Mouse (Mus musculus) hematopoietic stem cell, adult 5-6 weeks (primary cell): ENCODE data around the gene Txndc5. TPM values are rescaled to one million over a fixed set of nuclear protein-coding genes. Genes with fewer than 3 reads are reported as not detected.

ENCODE experiments used
- ATAC-seq, 2 experiments: fragments of 125-278 bp in 1 of 2; replicated peaks in 1 of 2; 2 replicates each; pipeline ENCODE4 v1.8.0; 2016 to 2017; ENCODE audit warnings: inconsistent platforms in 2 of 2, mild to moderate bottlenecking in 2 of 2, moderate number of reproducible peaks in 2 of 2, low read depth in 1 of 2, moderate TSS enrichment in 1 of 2; ENCODE audit not compliant: low FRiP score in 2 of 2, poor library complexity in 2 of 2, severe bottlenecking in 2 of 2, insufficient read depth in 1 of 2, low TSS enrichment in 1 of 2
- total RNA-seq: library from RNA; stranded (forward); fragments of 172-1452, 232-1000 nt; gene quantifications from 2 replicates; pipeline ENCODE4 v1.2.3, GENCODE M21; 2017

Gene Txndc5
- 28.0 and 44.1 TPM in 2 replicates for total RNA-seq

DNA sequence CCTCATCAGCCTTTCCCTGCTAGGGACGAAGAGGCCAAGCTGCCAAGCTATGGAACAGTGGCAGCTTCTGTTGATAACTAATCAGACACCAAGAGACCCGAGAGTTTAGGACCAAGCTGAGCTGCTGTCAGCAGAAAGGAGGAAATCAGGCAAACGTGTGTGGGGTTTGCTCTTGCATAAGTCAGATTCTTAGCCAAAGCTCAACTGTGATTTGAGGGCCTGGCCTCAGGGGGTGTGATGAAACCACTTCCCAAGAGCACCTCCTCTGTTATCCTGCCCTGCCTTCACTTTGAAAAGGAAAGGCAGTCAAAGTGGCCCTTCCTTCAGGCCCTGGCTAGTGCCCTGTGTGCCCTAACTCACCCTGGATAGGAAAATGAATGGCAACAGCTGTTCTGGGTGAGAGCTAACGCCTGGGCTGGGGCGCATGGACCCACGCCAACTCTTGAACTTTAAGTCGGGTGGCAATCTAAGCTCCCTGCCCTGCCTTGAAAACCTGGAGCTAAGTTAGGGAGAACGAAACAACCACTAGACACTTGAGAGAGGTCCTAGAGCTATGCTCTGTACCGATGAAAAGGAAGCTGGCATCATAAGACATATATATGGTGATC, at the start of gene Txndc5:
Gene Txndc5 (minus strand): TSS at position 138 of the 608 bp plus-strand sequence.
- ATAC-seq, result peak; percentile 14 to 46; a peak in 3 of 4 replicates

DNA sequence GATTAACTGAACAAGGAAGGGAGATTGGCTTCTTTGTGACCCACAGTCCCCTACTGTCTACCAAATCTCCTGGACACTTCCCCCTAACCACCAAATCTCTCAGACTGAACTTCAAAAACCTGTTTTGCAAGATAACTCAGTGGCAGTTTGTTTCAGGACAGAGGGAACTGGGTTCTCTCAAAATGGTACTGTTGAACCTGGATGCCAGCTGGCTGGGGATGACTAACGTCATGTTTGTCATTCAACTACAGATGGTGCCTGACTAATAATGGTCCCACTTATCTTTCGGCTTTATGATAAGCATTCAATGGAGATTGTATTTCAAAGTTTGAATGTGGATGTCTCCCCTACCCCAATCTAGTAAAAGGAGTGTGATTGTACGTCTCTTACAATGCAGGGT, 46.0 kb upstream of the Txndc5 start:
- no peak for ATAC-seq

DNA sequence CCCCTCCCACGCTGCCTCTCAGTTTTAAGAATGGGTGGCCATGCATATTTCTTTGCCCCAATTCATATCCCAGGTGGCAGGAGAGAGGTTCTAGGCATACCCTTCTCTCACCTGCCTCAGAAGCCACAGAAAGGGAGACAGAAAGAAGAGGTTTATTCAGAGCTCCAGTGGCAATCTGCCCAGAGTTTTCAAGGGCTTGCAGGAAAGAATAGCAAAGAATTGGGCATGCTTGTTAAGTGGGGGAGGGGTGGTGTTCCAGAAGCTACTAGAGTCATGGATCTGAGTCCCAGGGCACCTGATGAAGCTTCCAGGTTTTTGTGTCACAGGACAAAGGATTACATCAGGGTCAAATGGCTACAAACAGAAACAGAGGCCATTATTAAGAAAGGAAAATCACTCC, 44.7 kb upstream of the Txndc5 start:
- no peak for ATAC-seq

DNA sequence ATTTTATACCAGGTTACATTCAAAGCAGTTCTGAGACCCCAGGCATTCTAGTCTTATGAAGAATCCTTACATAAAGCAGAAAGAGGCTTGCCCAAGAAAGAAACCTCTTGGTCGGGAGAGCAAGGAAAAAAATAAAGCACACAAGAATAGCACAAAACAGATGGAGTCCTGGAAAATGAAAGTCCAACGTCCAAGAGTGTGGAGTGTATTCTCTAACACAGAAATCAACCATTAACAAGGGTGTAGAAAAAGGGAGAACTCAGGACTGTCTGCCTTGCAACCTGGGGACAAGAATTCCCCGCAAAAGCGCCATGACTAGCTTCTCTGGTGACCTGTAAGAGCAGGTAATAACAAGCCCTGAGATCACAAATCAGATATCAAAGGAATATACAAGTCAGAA, 36.6 kb upstream of the Txndc5 start:
- no peak for ATAC-seq

DNA sequence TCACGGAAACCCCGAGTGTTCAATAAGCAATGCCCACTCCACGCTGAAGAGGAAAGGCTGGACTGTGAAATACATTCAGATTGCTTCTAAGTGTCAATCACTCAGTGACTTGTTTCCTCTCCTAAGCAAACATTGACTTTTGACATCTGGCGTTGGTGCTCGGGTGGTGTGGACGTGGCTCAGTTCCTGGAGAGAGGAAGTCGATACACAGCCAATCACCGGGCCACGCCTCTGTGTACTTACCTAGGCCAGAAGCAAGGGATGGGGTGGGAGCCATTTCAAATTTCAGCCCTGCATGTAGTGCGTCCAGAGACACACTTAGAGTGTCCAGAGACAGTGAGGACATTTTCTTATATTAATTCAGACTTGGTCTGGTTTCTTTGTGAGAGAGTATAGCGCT, 26.0 kb upstream of the Txndc5 start:
- ATAC-seq, result no peak

DNA sequence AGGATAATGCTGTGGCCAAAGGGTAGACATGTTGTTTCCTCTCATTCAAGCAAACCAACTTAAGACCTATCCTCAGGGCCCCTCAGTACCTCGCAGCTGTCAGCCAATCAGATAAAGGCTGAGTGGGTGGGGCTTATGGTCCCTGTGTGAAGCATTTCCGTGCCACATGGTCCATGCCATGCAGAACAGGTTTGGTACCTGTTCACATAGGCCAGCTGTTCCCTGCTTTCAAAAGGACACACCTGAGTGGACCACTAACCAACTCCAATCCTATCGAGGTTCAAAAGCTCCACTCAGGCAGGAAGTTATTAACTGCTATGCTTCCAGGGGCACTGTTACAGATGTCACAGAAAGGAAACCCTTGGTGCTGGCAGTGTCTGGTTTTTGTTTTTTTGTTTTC, 25.6 kb upstream of the Txndc5 start:
- ATAC-seq, result no peak

DNA sequence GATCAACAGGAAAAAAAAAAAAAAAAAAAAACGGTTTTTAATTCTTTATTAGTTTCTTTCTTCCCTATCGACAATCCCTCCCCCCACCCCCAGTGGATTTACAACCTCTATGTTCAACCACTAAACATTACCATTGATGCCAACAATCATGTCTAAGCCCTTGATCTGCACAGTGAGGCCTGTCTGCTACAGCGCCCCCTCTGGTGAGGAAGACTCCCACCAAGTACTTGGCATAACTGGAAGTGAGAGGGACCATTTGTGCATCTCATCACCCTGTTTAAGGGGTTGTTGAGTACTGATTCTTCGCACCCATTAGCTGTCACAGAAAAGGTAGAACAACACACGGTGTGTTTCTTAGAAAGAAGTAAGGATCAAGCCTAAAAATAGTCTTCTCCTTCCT, 20.1 kb upstream of the Txndc5 start:
- ATAC-seq, result no peak

DNA sequence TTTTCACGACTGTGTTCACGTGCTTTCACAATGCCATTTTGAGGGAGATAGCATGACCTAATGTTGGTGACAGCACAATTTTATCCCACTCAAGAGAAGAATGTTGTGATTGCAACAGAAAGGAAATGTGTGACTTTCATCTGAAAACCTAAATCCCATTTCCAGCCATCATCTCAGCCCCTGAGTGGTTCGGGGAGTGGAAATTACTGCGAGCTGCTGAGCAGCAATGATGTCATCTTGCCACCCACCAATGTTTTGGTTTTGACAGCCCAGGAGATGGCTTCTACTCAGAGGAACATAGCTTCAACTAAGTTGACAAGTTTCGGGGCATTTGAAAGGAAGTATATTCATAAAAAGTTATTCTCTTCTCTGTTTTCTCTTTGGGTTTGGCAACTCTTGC, 19.1 kb upstream of the Txndc5 start:
- no peak for ATAC-seq

DNA sequence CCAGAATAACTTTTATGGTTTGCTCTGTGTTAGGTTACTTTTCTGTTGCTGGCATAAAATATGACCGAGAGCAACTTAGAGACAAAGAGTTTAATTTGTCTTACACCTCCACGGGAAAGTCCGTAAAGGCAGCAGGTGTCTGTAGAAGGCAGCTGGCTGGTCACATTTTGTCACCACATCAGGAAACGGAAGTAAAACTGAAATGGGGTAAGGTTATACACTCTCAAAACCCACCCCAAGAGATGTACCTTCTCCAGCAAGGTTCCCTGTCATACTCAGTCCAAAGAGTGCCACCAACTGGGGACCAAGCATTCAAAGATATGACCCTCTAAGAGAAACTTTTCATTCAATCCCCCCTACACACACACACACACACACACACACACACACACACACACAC, 18.1 kb upstream of the Txndc5 start:
- ATAC-seq, result no peak

DNA sequence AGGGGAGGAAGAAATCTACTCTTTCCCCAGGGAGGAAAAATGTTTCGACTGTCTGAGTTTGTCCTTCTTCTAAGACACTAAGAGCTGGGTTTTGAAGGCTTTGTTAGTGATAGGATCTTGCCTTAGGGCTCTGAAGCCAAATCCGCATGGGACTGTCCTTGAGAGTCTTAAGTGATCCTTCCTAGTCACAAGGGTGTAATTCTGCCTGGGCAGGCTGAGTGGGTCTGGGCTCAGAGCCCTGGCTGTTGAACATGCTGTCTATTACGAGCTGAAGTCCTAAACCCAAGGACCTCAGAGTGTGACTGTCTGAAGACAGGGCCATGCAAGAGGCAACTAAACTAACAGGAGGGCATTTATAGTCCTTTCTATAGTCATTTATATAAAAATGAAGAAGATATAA, 16.8 kb upstream of the Txndc5 start:
- ATAC-seq, result no peak

DNA sequence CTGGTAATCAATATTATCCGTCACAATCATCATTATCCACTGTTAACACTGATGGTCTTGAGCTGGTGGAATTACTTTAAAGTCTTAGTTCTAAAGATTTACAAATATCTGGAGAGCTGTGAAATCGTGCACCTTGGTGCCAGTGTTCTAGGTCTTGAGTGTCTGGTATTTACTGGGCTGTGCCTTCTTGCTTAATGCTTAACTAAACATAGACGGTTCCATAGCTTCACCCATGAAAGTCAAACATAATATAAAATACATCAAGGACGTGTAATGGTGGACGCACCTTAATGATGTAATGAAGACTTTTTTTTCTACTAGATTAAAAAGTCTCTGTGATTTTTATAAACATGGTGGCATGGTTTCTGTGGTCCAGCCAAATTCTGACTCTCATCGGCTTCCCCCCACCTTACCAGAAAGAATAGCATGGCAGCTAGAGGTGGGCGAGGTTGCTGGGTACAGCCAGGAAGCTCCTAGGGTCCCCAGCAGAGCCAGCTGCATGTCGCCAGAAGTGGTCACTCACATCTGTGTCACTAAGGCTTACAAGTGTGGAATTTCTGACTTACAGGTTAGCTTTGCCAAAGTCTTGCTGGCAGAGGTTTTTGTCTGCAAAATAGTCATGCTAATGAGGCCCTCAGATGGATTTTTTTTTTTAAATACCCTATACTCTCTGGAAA, 16.3 kb upstream of the Txndc5 start:
- ATAC-seq, result no peak

DNA sequence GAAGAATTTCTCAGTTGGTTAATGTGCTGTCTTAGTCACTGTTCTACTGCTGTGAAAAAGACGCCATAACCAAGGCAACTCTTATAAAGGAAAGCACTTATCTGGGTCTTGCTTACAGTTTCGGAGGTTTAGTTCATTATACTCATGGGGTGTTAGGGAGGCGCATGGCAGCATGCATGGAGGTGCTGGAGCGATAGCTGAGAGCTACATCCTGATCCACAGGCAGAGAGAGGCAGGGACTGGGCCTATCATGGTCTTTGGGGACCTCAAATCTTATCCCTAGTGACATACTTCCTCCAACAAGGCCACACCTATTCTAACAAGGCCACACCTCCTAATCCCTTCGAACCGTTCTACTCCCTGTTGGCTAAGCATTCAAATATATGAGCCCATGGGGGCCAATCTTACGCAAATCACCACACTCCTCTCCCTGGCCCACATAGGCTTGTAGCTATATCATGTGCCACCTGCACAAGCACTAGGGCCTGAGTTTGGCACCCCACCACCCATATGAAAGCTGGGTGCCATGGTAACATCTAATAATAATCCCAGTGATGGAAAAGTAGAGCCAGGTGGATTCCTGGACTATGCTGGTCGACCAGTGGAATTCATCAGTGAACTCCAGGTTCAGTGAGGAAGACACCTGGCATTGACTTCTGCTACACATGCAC, 15.0 kb upstream of the Txndc5 start:
- no peak for ATAC-seq

DNA sequence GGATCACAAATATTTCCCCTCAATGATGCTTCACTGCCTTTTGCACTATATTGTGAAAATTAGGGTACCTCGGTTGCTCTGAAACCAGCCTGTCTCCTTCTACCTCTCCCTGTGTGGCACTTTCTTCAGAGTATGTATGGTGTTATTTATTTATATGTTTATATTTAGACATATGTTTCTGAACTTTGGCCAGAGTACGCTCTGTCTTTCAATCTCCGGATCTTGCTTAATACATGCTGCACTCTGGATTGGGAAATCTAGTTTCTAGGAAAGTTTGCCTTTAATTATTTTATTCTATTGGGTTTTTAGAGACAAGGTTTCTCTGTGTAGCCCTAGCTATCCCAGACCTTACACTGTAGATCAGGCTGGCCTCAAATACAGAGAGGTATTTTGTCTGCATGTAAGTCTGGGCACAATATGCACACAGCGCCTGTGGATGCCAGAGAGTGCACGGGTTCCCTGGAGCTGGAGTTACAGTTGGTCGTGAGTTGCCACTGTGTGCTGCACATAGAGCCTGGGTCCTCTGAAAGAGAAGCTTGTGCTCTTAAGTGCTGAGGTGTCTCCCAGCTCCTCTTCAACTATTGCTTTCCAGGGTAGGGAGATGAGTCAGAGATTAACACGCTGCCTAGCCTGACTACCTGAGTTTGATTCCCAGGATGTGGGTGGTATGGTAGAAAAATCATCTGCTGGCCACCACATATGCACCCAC, 10.7 kb upstream of the Txndc5 start:
- ATAC-seq, result no peak

DNA sequence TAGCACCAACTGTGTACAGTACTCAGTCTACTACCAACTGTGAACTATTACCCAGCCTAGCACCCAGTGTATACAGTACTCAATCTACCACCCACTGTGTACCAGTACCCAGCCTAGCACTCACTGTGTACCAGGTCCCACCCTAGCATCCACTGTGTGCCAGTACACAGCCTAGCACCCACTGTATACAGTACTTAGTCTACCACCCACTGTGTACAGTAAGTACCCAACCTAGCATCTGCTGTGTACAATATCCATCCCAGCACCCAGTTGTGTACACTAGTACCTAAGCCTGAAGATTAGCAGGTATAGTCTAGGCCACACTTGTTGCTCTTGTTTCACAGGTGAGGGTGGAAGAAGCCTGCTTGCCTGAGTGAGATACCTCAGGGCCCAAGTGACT, 8.9 kb upstream of the Txndc5 start:
- ATAC-seq, result no peak

DNA sequence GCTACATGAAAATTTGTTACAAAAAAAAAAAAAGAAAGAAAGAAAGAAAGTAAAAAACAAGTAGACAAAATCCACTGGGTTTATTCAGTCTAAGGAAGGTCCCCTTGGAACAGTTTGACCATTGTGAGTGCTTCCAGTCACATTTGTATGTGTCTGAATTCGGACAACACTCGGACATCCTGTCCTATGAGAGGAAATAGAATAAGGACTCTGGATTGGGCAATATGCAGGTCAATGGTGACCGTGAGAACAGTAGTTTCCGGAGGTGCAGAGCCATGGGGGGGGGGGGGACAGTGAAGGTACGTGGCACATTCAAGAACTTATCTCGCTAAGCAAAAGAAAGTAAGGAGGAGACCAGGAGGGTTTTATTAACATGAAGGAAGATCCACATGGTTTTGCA, 6.1 kb upstream of the Txndc5 start:
- ATAC-seq, result no peak

DNA sequence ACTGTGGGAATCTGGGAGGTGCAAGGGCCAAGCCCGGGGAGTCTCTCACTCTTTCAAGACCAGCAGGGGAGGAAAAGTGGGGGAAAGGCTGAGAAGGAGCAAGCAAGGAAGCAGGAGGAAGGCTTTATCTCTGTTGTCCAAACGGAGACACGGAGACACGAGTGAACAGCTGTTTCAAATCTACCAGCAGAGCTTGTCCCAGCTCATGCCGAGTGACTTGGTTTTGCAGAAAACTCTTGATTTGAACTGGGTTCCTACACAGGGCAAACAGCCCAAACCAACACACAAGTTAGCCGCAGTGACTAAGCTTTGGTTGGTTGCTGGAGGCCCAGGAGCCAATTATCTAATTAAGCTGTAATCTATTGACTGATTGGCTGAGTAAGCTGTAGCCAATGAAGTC, 5.4 kb upstream of the Txndc5 start:
- no peak for ATAC-seq

DNA sequence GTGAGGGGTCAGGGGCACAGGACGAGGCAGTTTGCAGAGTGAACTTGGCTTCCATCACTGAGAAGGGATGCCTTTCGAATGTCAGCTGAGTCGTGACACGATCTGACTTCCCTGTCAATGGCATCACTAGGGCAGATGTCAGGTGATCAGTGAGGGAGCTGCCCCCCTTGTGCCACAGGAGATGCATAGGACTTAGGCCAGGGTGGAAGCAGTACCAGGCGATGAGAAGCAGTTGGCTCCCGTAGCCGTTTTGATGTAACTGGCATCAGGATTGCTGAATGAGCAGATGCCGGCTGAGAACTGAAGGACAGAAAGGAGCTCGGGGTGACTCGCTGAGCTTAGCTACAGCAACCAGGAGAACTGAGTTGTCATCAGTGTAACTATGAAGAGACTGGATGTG, 4.8 kb upstream of the Txndc5 start:
- no peak for ATAC-seq

DNA sequence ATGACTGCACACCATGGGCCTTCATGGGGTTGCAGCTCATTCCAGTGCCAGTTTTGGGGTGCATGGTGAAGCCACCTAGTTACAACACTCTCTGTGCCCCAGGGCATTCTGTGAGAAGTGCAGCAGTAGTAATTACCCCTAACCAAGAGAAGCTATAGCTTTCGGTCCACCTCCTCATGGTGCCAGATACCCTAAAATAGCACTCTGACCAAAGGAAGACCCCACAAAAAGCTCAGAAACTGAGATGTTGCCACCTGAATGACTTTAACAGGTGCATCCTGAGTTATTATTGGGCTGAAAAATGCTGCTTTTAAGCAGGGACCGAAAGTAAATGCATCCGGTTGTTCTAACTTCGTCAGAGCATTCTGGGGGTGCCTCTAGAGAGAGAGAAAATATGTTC, 2.9 kb upstream of the Txndc5 start:
- ATAC-seq, result no peak
